Mouse (Mus musculus) heart, embryonic 16.5 days (tissue): ENCODE measurements at regions not wholly inside any gene's neighbourhood (a gene's known extent, or its start where the extent isn't known, plus 50 kb on each side); places are given as distances from the start of the nearest gene placed in this dataset. TPM values are rescaled to one million over a fixed set of nuclear protein-coding genes. Genes with fewer than 3 reads are reported as not detected.
A peak's percentile ranks its signal among the peaks of the same experiment; 100 is the strongest.
"Not testable (repeated sequence)": the region's sequence is repeated elsewhere in the genome, so short reads cannot be mapped to it uniquely, and the experiment has no call there.

Experiments
- ATAC-seq: fragments of 200-750 bp; cut with Nextera tagmentation; replicated peaks from 2 replicates; pipeline ENCODE4 v1.8.0; 2017; ENCODE audit warnings: moderate number of reproducible peaks; ENCODE audit not compliant: insufficient read depth, low FRiP score; ENCODE audit errors: extremely low read depth
- H3K27ac ChIP-seq: fragments of 300-500 bp; sonication (generic); 2 replicates; pipeline ENCODE4 v1.5.1; 2014; ENCODE audit warnings: mild to moderate bottlenecking, low read length, control low read depth, moderate library complexity
- H3K27me3 ChIP-seq: fragments of 300-500 bp; sonication (generic); 2 replicates; pipeline ENCODE4 v1.6.1; 2014; ENCODE audit warnings: low read length, mixed read lengths; ENCODE audit not compliant: control insufficient read depth, insufficient read depth
- H3K36me3 ChIP-seq: fragments of 300-500 bp; sonication (generic); 2 replicates; pipeline ENCODE4 v1.6.1; 2014; ENCODE audit not compliant: control insufficient read depth, insufficient read depth
- H3K4me1 ChIP-seq: fragments of 300-500 bp; sonication (generic); 2 replicates; pipeline ENCODE4 v1.6.1; 2014; ENCODE audit warnings: low read length, mixed read lengths; ENCODE audit not compliant: control insufficient read depth, insufficient read depth
- H3K4me2 ChIP-seq: fragments of 300-500 bp; sonication (generic); 2 replicates; pipeline ENCODE4 v1.6.1; 2014; ENCODE audit warnings: low read depth, mild to moderate bottlenecking, control low read depth, low read length
- H3K4me3 ChIP-seq: fragments of 300-500 bp; sonication (generic); 2 replicates; pipeline ENCODE4 v1.5.1; 2014; ENCODE audit warnings: mild to moderate bottlenecking, control low read depth, low read length
- H3K9ac ChIP-seq: fragments of 300-500 bp; sonication (generic); 2 replicates; pipeline ENCODE4 v1.6.1; 2014; ENCODE audit warnings: low read length, control low read depth
- H3K9me3 ChIP-seq: fragments of 300-500 bp; sonication (generic); replicated peaks from 2 replicates; pipeline ENCODE4 v1.6.1; 2016; ENCODE audit warnings: low read length; ENCODE audit not compliant: control insufficient read depth
- WGBS: fragments of 180-500 bp; shearing (Covaris S2); extraction: QIAGEN DNeasy Blood & Tissue Kit; methylation state at CpG from one replicate; pipeline ENCODE4 v1.1.7; 2014; 5-methylcytosine and 5-hydroxymethylcytosine counted together
- microRNA counts: library from miRNA; unstranded; fragments of <30 nt; microRNA quantifications from one replicate; lab custom pipeline; 2016
- microRNA-seq: library from miRNA; unstranded; fragments of <30 nt; microRNA quantifications from one replicate; pipeline ENCODE4, GENCODE M21; 2017

DNA sequence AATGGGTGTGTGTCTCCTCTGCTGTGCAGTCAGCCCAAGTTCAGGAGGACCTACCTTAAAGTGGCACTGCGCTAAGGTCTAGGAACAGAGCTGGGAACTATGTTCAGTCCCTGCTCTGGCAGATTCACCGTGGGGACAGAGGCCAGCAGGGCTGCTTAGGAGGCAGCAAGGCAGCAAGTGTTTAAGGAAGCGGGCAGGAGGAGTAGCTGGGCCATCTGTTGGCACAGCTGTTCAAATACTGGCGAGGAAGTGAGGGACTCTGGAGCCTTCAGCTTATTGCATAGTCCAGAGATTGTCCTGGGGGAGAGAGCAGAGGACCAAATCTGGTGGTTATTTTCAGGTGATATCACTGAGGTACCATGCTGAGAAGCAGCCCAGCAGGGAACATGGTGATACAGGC, 64.9 kb upstream of the Gadl1 start:
- 68% methylated on average over 4 of the region's 4 CpGs for WGBS
- Histone ChIP-seq H3K9me3 (no peaks in the 10 kb centered on the region), H3K27ac (no peak overlapping the region), H3K36me3 (no peaks in the 10 kb centered on the region), H3K4me3 (no peak overlapping the region), H3K27me3 (no peaks in the 10 kb centered on the region), H3K9ac (no peak overlapping the region), H3K4me2 (no peak overlapping the region), H3K4me1 (peaks cover 3% of the 10 kb centered on the region; the same call in 1 of the 2 replicates)
- no peak for ATAC-seq

DNA sequence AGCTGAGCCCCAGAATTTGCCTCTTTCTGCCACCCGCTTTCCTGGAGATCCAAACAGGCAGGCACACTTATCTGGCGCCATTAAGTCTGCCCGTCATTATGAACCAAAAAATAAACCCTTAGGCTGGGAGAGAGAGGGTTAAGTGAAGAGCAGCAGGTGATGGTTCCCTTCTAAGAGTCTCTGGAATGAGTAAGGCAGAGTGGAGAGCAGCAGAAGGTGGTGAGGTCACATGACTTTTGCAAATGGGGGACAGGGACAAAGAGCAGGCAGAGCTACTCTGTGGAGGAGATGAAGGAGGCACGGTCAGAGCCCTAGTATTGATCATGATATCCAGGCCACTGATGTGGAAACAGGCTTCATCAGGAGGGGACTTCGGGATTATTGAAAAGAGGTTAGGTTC, 64.2 kb upstream of the Gadl1 start:
- no peak overlapping the region for H3K27ac ChIP-seq
- no peaks in the 10 kb centered on the region for H3K36me3 ChIP-seq
- no peaks in the 10 kb centered on the region for H3K27me3 ChIP-seq
- peaks cover 2% of the 10 kb centered on the region; the same call in 1 of the 2 replicates for H3K4me1 ChIP-seq
- H3K4me3 ChIP-seq: no peak overlapping the region
- WGBS: 64% methylated on average over 5 of the region's 5 CpGs
- H3K9me3 ChIP-seq: no peaks in the 10 kb centered on the region
- H3K9ac ChIP-seq: no peak overlapping the region
- H3K4me2 ChIP-seq: no peak overlapping the region
- no peak for ATAC-seq

DNA sequence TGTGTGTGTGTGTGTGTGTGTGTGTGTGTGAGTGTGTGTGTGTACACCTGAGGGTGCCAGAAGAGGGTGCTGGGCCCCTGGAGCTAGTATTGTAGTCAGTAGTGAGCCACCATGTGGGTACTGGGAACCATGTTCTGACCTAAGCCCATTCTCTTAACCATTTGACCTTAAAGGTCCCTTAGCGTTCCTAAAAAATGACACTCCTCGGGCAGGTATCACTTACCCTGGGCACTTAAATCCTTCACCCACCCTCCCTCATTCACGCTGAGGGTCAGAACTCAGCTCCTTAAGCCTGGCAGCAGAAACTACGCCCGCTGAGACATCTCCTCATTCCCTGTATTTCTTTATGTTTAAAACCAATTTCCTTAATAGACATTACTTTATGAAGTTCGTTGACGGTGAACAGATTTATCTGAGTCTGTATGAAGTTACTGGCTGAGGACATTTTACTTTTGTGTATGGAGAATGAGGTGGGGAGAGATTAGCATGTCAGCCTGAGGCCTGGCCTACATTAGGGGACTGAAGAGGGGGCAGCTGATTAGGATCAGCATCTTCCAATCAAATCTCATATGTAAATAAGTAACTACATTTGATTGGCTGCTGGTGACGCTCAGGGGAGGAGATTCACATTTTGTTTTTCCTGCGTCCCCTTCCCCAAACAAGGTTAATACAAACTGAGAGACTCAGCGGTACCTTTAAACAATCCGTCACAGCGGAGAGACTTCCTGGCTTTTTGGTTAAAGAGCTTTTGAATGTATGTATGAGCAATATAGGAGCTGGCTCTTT, 61.8 kb upstream of the Gadl1 start:
- Histone ChIP-seq H3K4me2 (peak overlapping the region; percentile 14; the same call in 1 of the 2 replicates), H3K36me3 (no peaks in the 10 kb centered on the region), H3K27ac (no peak overlapping the region), H3K27me3 (no peaks in the 10 kb centered on the region), H3K4me1 (peaks cover 3% of the 10 kb centered on the region; the same call in 1 of the 2 replicates), H3K9me3 (no peaks in the 10 kb centered on the region), H3K9ac (no peak overlapping the region), H3K4me3 (no peak overlapping the region)
- 58% methylated on average over 12 of the region's 12 CpGs for WGBS
- ATAC-seq: no peak

DNA sequence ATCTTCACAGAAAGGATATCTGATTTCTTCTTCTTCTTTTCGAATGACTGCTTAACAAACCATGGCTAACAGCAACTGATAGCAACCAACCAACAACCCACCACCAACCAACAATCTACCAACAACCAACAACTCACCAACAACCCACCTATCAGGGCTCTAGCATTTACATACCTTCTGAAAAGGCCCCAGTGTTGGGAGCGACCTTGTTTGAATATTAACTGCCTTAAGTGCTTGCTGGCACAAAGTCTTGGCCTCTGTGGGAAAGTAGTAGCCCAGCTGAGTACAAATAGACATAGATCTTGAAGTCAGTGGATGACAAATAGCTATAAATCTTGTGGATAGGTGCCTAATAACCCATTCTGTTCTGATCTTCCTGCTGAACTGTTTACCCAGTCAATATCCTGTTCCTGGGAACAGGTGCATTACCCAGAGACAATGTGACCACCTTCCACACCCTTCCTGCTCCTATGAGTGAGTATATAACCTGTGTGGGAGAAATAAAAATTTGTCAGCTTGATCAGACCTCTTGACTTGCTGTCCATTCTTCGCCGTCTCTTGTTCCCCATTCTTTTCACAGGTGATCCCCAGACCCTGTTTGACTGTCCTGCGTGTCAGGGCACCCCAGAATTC, 55.9 kb upstream of the Gadl1 start:
- H3K4me3 ChIP-seq, H3K36me3 ChIP-seq, H3K27me3 ChIP-seq, H3K27ac ChIP-seq, H3K4me1 ChIP-seq, H3K9ac ChIP-seq, ATAC-seq, H3K9me3 ChIP-seq, H3K4me2 ChIP-seq: not testable (repeated sequence)
- WGBS: 84% methylated on average over 5 of the region's 5 CpGs

DNA sequence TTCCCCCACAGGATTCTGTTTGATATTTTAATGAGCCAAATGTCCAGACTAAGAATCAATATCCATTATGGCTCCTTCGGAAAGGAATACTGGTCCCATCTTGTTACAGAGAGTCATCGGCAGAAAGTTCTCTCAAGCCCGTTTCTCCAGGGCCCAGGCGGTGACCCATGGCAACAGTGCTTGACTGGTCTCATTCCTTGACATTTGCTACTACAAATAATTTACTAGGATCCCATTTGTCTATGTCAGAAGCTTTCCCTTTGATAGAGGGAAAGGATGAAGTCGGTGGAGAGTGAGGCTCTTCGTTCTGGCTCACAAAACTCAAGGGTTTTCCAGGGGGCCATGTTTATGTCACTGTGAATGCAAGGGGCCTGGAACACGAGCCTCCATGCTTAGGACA, 52.0 kb upstream of the Gadl1 start:
- H3K4me1 ChIP-seq: no peaks in the 10 kb centered on the region

DNA sequence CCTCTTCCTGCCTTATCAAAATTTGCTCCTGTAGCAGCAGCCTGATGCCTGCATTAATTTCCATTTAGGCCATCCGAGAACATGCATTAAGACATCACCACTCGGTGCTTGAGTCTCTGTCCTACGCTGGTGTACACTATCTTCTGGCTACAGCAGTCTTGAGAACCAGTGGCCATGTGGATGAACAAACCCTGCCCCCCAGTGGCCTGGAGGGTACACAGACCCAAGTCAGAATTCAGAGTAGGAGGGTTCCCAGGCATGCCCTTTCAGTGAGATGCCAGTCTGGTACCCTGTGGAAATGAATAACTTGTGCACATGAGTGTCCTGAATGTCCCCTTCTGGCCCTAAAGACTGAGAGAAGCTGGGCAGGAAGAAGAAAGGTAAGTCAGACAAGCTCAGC, 50.4 kb upstream of the Gadl1 start:
- no peak overlapping the region for H3K9ac ChIP-seq
- ATAC-seq: no peak
- H3K4me3 ChIP-seq: no peak overlapping the region
- 45% methylated on average over 3 of the region's 3 CpGs for WGBS
- no peaks in the 10 kb centered on the region for H3K9me3 ChIP-seq
- no peak overlapping the region for H3K4me2 ChIP-seq
- H3K27me3 ChIP-seq: no peaks in the 10 kb centered on the region
- H3K27ac ChIP-seq: no peak overlapping the region
- no peaks in the 10 kb centered on the region for H3K4me1 ChIP-seq
- H3K36me3 ChIP-seq: no peaks in the 10 kb centered on the region

More for the DNA sequence above, 52.0 kb upstream of the Gadl1 start:
- Histone ChIP-seq H3K4me2 (no peak overlapping the region), H3K9me3 (0 out of 2 replicates have a peak, but pooled peaks cover 2% of the 10 kb centered on the region), H3K27ac (no peak overlapping the region), H3K9ac (no peak overlapping the region), H3K36me3 (no peaks in the 10 kb centered on the region), H3K4me3 (no peak overlapping the region), H3K27me3 (no peaks in the 10 kb centered on the region)
- 83% methylated on average over 7 of the region's 7 CpGs for WGBS
- ATAC-seq: no peak

MicroRNAs encoded in the stretch of these regions (microRNA counts, 519-probe panel; counts per million panel counts)
- 2,266 counts per million, percentile 43 among the panel's probes with 10 or more counts for microRNA mmu-miR-467h+mmu-miR-669d+mmu-miR-669l (lab: Ali Mortazavi, UCI)

Small RNA genes in the stretch of these regions (microRNA-seq; reads per million reads assigned to microRNA genes)
- gene Gm22243 (not detected), gene Gm25510 (not detected), gene Gm26303 (not detected), gene Mir467h (not detected)
